ENCODE assay signal across 14 mouse cellular contexts in the genomic region with DNA sequence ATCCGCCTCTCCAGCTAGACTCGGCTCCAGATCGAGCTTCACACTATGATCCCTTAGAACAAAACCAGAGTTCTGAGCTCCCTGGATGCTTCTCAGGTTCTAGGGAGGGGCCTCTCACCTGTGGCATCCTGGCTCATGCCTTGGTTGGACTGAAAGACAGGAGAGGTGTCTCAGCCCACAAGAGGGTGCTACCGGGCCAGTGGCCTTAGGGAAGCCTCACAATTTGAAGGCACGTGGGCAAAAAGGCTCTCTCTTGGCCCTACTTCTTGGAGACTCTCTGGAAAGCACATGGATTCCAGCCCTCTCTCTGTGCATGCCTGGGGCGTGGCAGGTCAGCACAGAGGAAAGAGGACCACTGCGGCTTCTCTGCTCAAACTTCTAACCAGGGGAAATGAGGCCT.
DNase-seq lines count a peak whose midpoint lies in the region; ATAC-seq and TF ChIP-seq lines count a peak whose summit lies in the region.
"Had no signal": no experiment of that assay in that cellular context is flagged by ENCODE, and none has a peak within 500 bp of the region (broad histone marks: within the 10 kb centered on the region; RNA-seq: fewer than 3 reads in every experiment).

No protein-coding gene starts in this region.

- no peak overlapping the region for H3K9ac ChIP-seq in kidney, postnatal 0 days (ENCODE audit: low read depth, low read length)
- no peak overlapping the region for H3K9ac ChIP-seq in lung, postnatal 0 days (replicated peaks; ENCODE audit: low read depth)
- H3K9ac ChIP-seq in ES-Bruce4 (ENCODE audit: low read depth, poor library complexity, severe bottlenecking): no peak overlapping the region
- H3K9ac ChIP-seq: stomach, embryonic 15.5 days had no signal

- H3K9me3 ChIP-seq in kidney, postnatal 0 days (replicated peaks; ENCODE audit: low read length): no peaks in the 10 kb centered on the region
- no peaks in the 10 kb centered on the region for H3K9me3 ChIP-seq in lung, postnatal 0 days (ENCODE audit: low read length)
- H3K9me3 ChIP-seq in ES-Bruce4 (replicated peaks; ENCODE audit: control insufficient read depth, insufficient read depth, low read length, poor library complexity, severe bottlenecking): no peaks in the 10 kb centered on the region
- H3K9me3 ChIP-seq: stomach, embryonic 15.5 days had no signal

- no peak for TF ChIP-seq POLR2A in ES-Bruce4 (IDR thresholded peaks at IDR 0.05; ENCODE audit: insufficient read depth, low read length)

- ATAC-seq in kidney, postnatal 0 days (replicated peaks; ENCODE audit: low FRiP score, low read depth): no peak
- ATAC-seq in lung, postnatal 0 days: no peak
- ATAC-seq: activated CD4-positive, CD25-positive, alpha-beta regulatory T cell, adult 4 months had no signal

- WGBS in kidney, postnatal 0 days: 76% methylated on average over 7 of the region's 7 CpGs
- 81% methylated on average over 7 of the region's 7 CpGs for WGBS in lung, postnatal 0 days

- no peaks in the 10 kb centered on the region for H3K27me3 ChIP-seq in kidney, postnatal 0 days (ENCODE audit: insufficient read depth, low read length)
- H3K27me3 ChIP-seq in lung, postnatal 0 days (replicated peaks; ENCODE audit: insufficient read depth, low read length): no peaks in the 10 kb centered on the region
- no peaks in the 10 kb centered on the region for H3K27me3 ChIP-seq in ES-Bruce4 (ENCODE audit: control insufficient read depth, insufficient read depth, low read length, poor library complexity, severe bottlenecking)
- H3K27me3 ChIP-seq: stomach, embryonic 15.5 days had no signal

- TF ChIP-seq EP300 in lung, postnatal 0 days (IDR thresholded peaks at IDR 0.05): no peak
- no peak for TF ChIP-seq EP300 in ES-Bruce4 (IDR thresholded peaks at IDR 0.05; ENCODE audit: insufficient read depth, low read depth, low read length)

- no peaks in the 10 kb centered on the region for H3K4me1 ChIP-seq in kidney, postnatal 0 days (replicated peaks; ENCODE audit: insufficient read depth, low read length)
- no peaks in the 10 kb centered on the region for H3K4me1 ChIP-seq in lung, postnatal 0 days (ENCODE audit: insufficient read depth, low read depth, low read length)
- H3K4me1 ChIP-seq in ES-Bruce4 (ENCODE audit: control insufficient read depth, insufficient read depth, low read length): no peaks in the 10 kb centered on the region
- H3K4me1 ChIP-seq: stomach, embryonic 15.5 days had no signal

- H3K4me2 ChIP-seq in kidney, postnatal 0 days (ENCODE audit: low read length): no peak overlapping the region
- no peak overlapping the region for H3K4me2 ChIP-seq in lung, postnatal 0 days (replicated peaks; ENCODE audit: low read depth, low read length)
- H3K4me2 ChIP-seq: stomach, embryonic 15.5 days had no signal

- H3K4me3 ChIP-seq in kidney, postnatal 0 days (replicated peaks; ENCODE audit: low read depth, low read length): no peak overlapping the region
- no peak overlapping the region for H3K4me3 ChIP-seq in lung, postnatal 0 days (ENCODE audit: low read depth, low read length)
- no peak overlapping the region for H3K4me3 ChIP-seq in ES-Bruce4 (ENCODE audit: low read depth, low read length)
- H3K4me3 ChIP-seq: stomach, embryonic 15.5 days had no signal

- TF ChIP-seq CTCF in kidney, postnatal 0 days (IDR thresholded peaks at IDR 0.05; ENCODE audit: low read depth): peak; percentile 55
- peak; percentile 43 for TF ChIP-seq CTCF in lung, postnatal 0 days (IDR thresholded peaks at IDR 0.05)
- peak; percentile 78 for TF ChIP-seq CTCF in ES-Bruce4 (IDR thresholded peaks at IDR 0.05; ENCODE audit: low read depth, low read length)

- no peak overlapping the region for H3K27ac ChIP-seq in kidney, postnatal 0 days
- no peak overlapping the region for H3K27ac ChIP-seq in lung, postnatal 0 days (ENCODE audit: low read length)
- no peak overlapping the region for H3K27ac ChIP-seq in ES-Bruce4 (ENCODE audit: insufficient read depth, low read length)
- H3K27ac ChIP-seq: stomach, embryonic 15.5 days had no signal

- peaks cover 64% of the 10 kb centered on the region for H3K36me3 ChIP-seq in kidney, postnatal 0 days (ENCODE audit: insufficient read depth, low read length)
- peaks cover 8% of the 10 kb centered on the region for H3K36me3 ChIP-seq in lung, postnatal 0 days (ENCODE audit: insufficient read depth, low read length)
- H3K36me3 ChIP-seq in ES-Bruce4 (ENCODE audit: control insufficient read depth, insufficient read depth, low read length, poor library complexity, severe bottlenecking): no peaks in the 10 kb centered on the region

- DNase-seq in kidney, postnatal 0 days (ENCODE audit: low spot score): no peak
- DNase-seq in kidney, adult 9 months: no peak
- peak; percentile 13 for DNase-seq in lung, postnatal 0 days (ENCODE audit: low spot score)
- DNase-seq in lung, postnatal 25 days (ENCODE audit: low spot score): no peak
- peak; percentile 59 for DNase-seq in ZHBTc4 (ENCODE audit: low read depth, low spot score)
- no peak for DNase-seq in cerebellum, adult 8-10 months
- DNase-seq in embryo, embryonic 9.5 days (ENCODE audit: extremely low spot score): no peak
- DNase-seq: cerebellum, adult 11 months; heart, adult 18-20 months; heart, postnatal 36 days; kidney, postnatal 14 days had no signal

Comparison
In these comparisons a context has a peak if more than half of its experiments do, and no peak if none do; other contexts are left out.
1. DNase-seq: peak in lung, postnatal 0 days (single experiment) and ZHBTc4 (single experiment); none in kidney, postnatal 0 days (single experiment), kidney, adult 9 months (single experiment), lung, postnatal 25 days (single experiment), cerebellum, adult 8-10 months (single experiment) and embryo, embryonic 9.5 days (single experiment).
2. Peak in every context shown above with its lines, with median percentiles within 50 percentile points of each other: CTCF ChIP-seq.